8 mouse cellular contexts compared by ENCODE assay signal in genomic region chr16:17815411-17816402, GRCm38 (mm10). TPM values are rescaled to one million over a fixed set of nuclear protein-coding genes. Genes with fewer than 3 reads are reported as not detected.
DNase-seq lines count a peak whose midpoint lies in the region; ATAC-seq and TF ChIP-seq lines count a peak whose summit lies in the region.

No protein-coding gene starts in this region.

- H3K4me1 ChIP-seq in E14TG2a.4 (replicated peaks; ENCODE audit: low read depth, low read length), result peaks cover 11% of the 10 kb centered on the region
- H3K4me1 ChIP-seq in bone marrow, adult 2 months (ENCODE audit: control insufficient read depth, insufficient read depth, low read length), result no peaks in the 10 kb centered on the region
- peaks cover 12% of the 10 kb centered on the region; the same call in 1 of the 2 replicates for H3K4me1 ChIP-seq in embryonic facial prominence, embryonic 14.5 days (ENCODE audit: control insufficient read depth, insufficient read depth, low read length)
- peaks cover 2 to 10% of the 10 kb centered on the region in 2 experiments; a peak in 3 of 4 replicates for H3K4me1 ChIP-seq in heart, embryonic 14.5 days (ENCODE audit: control insufficient read depth in 2 of 2, insufficient read depth in 2 of 2, low read length in 2 of 2)
- peaks cover 7% of the 10 kb centered on the region; the same call in 1 of the 2 replicates for H3K4me1 ChIP-seq in kidney, postnatal 0 days (replicated peaks; ENCODE audit: insufficient read depth, low read length)
- peaks cover 16% of the 10 kb centered on the region for H3K4me1 ChIP-seq in neural tube, embryonic 13.5 days (replicated peaks)

- H3K27me3 ChIP-seq in E14TG2a.4 (ENCODE audit: insufficient read depth, low read length), result peaks cover 88% of the 10 kb centered on the region
- no peaks in the 10 kb centered on the region for H3K27me3 ChIP-seq in embryonic facial prominence, embryonic 14.5 days (replicated peaks; ENCODE audit: control insufficient read depth, insufficient read depth, low read length)
- H3K27me3 ChIP-seq in heart, embryonic 14.5 days (ENCODE audit: control insufficient read depth, insufficient read depth, low read length), result peaks cover 9% of the 10 kb centered on the region
- H3K27me3 ChIP-seq in kidney, postnatal 0 days (ENCODE audit: insufficient read depth, low read length), result peaks cover 4% of the 10 kb centered on the region; the same call in 1 of the 2 replicates
- peaks cover 45% of the 10 kb centered on the region for H3K27me3 ChIP-seq in neural tube, embryonic 13.5 days

- H3K36me3 ChIP-seq in E14TG2a.4 (ENCODE audit: insufficient read depth, low read length), result no peaks in the 10 kb centered on the region
- no peaks in the 10 kb centered on the region for H3K36me3 ChIP-seq in embryonic facial prominence, embryonic 14.5 days (ENCODE audit: control insufficient read depth, insufficient read depth, low read length)
- no peaks in the 10 kb centered on the region for H3K36me3 ChIP-seq in heart, embryonic 14.5 days (ENCODE audit: control insufficient read depth, insufficient read depth, low read length)
- H3K36me3 ChIP-seq in kidney, postnatal 0 days (ENCODE audit: insufficient read depth, low read length), result no peaks in the 10 kb centered on the region
- no peaks in the 10 kb centered on the region for H3K36me3 ChIP-seq in neural tube, embryonic 13.5 days

- peak overlapping the region; percentile 74 for H3K9ac ChIP-seq in embryonic facial prominence, embryonic 14.5 days (ENCODE audit: low read depth, low read length)
- H3K9ac ChIP-seq in heart, embryonic 14.5 days (ENCODE audit: low read length), result peak overlapping the region; percentile 70
- peak overlapping the region; percentile 51; the same call in 1 of the 2 replicates for H3K9ac ChIP-seq in kidney, postnatal 0 days (ENCODE audit: low read depth, low read length)
- H3K9ac ChIP-seq in neural tube, embryonic 13.5 days, result peak overlapping the region; percentile 76

- peak; percentile 22; the same call in 1 of the 2 replicates for TF ChIP-seq CTCF in E14TG2a.4 (conservative IDR thresholded peaks at IDR 0.05; ENCODE audit: low read length)
- peak; percentile 91 for TF ChIP-seq CTCF in bone marrow, adult 2 months (IDR thresholded peaks at IDR 0.05; ENCODE audit: control insufficient read depth, insufficient read depth, low read length)
- peak; percentile 86 for TF ChIP-seq CTCF in kidney, postnatal 0 days (IDR thresholded peaks at IDR 0.05; ENCODE audit: low read depth)

- no peak overlapping the region for H3K27ac ChIP-seq in bone marrow, adult 2 months (ENCODE audit: control insufficient read depth, insufficient read depth, low read depth, low read length, poor library complexity)
- H3K27ac ChIP-seq in embryonic facial prominence, embryonic 14.5 days (replicated peaks; ENCODE audit: low read depth, low read length), result peak overlapping the region; percentile 69
- H3K27ac ChIP-seq in heart, embryonic 14.5 days (replicated peaks in 1 of 2; ENCODE audit: control insufficient read depth in 1 of 2, insufficient read depth in 1 of 2, low read depth in 2 of 2, low read length in 2 of 2), result no peak overlapping the region
- no peak overlapping the region for H3K27ac ChIP-seq in kidney, postnatal 0 days
- H3K27ac ChIP-seq in neural tube, embryonic 13.5 days (replicated peaks), result peak overlapping the region; percentile 61

- TF ChIP-seq POLR2A in bone marrow, adult 2 months (IDR thresholded peaks at IDR 0.05; ENCODE audit: borderline replicate concordance, control insufficient read depth, low read depth, low read length), result no peak

- 5% methylated on average over 63 of the region's 63 CpGs for WGBS in bone marrow, adult 2 months
- WGBS in embryonic facial prominence, embryonic 14.5 days, result 3% methylated on average over 39 of the region's 63 CpGs
- WGBS in heart, embryonic 14.5 days, result 3% methylated on average over 59 of the region's 63 CpGs
- WGBS in kidney, postnatal 0 days, result 3% methylated on average over 54 of the region's 63 CpGs
- WGBS in neural tube, embryonic 13.5 days, result 1% methylated on average over 63 of the region's 63 CpGs

- H3K9me3 ChIP-seq in E14TG2a.4 (ENCODE audit: low read length), result no peaks in the 10 kb centered on the region
- no peaks in the 10 kb centered on the region for H3K9me3 ChIP-seq in embryonic facial prominence, embryonic 14.5 days (ENCODE audit: control insufficient read depth, low read length)
- H3K9me3 ChIP-seq in heart, embryonic 14.5 days (ENCODE audit: control insufficient read depth, low read length), result no peaks in the 10 kb centered on the region
- H3K9me3 ChIP-seq in kidney, postnatal 0 days (replicated peaks; ENCODE audit: low read length), result no peaks in the 10 kb centered on the region
- no peaks in the 10 kb centered on the region for H3K9me3 ChIP-seq in neural tube, embryonic 13.5 days

- peak; percentile 90 for ATAC-seq in embryonic facial prominence, embryonic 14.5 days (ENCODE audit: low read depth)
- ATAC-seq in heart, embryonic 14.5 days (ENCODE audit: insufficient number of reproducible peaks, insufficient read depth, low FRiP score, low read depth), result peak; percentile 57
- ATAC-seq in kidney, postnatal 0 days (replicated peaks; ENCODE audit: low FRiP score, low read depth), result peak; percentile 75
- ATAC-seq in neural tube, embryonic 13.5 days (ENCODE audit: low read depth), result peak; percentile 87

- peak; percentile 91 for DNase-seq in embryonic facial prominence, embryonic 14.5 days (ENCODE audit: low spot score)
- peak; percentile 68 for DNase-seq in kidney, postnatal 0 days (ENCODE audit: low spot score)
- DNase-seq in lung, adult 18-20 months, result peak; percentile 67 to 80
- DNase-seq in thymus, postnatal 10 days (ENCODE audit: low spot score in 2 of 2), result peak; percentile 58 to 74

- peak overlapping the region; percentile 76 for H3K4me3 ChIP-seq in E14TG2a.4 (replicated peaks; ENCODE audit: low read length)
- peak overlapping the region; percentile 17 for H3K4me3 ChIP-seq in bone marrow, adult 2 months (replicated peaks; ENCODE audit: control insufficient read depth, low read depth, low read length)
- H3K4me3 ChIP-seq in embryonic facial prominence, embryonic 14.5 days (ENCODE audit: low read depth, low read length), result peak overlapping the region; percentile 49
- peak overlapping the region; percentile 50 to 52 for H3K4me3 ChIP-seq in heart, embryonic 14.5 days (ENCODE audit: control insufficient read depth in 1 of 2, insufficient read depth in 1 of 2, low read depth in 1 of 2, low read length in 2 of 2)
- peak overlapping the region; percentile 31 for H3K4me3 ChIP-seq in kidney, postnatal 0 days (replicated peaks; ENCODE audit: low read depth, low read length)
- peak overlapping the region; percentile 48 for H3K4me3 ChIP-seq in neural tube, embryonic 13.5 days

- peak overlapping the region; percentile 71 for H3K4me2 ChIP-seq in embryonic facial prominence, embryonic 14.5 days (ENCODE audit: low read depth, low read length)
- peak overlapping the region; percentile 80 for H3K4me2 ChIP-seq in heart, embryonic 14.5 days (ENCODE audit: low read length)
- peak overlapping the region; percentile 64 for H3K4me2 ChIP-seq in kidney, postnatal 0 days (ENCODE audit: low read length)
- H3K4me2 ChIP-seq in neural tube, embryonic 13.5 days, result peak overlapping the region; percentile 74

RNA-seq across cellular contexts. Expression of gene B830017H08Rik, which starts 17.2 kb away (rescaled TPM):
- polyA plus RNA-seq in bone marrow, adult 2 months (2011; ENCODE audit: insufficient read depth, insufficient read length, low replicate concordance, missing spikeins), result not detected in 2 replicates
- 0.26 and 0.46 TPM in 2 replicates for polyA plus RNA-seq in embryonic facial prominence, embryonic 14.5 days (2014; fragmentation: Nextera tagmentation; extraction: Ambion mirVana)
- not detected in 2 replicates for polyA plus RNA-seq in heart, embryonic 14.5 days (2014; fragmentation: Nextera tagmentation; extraction: Ambion mirVana)
- polyA plus RNA-seq in kidney, postnatal 0 days (2015; fragmentation: Nextera tagmentation; extraction: Ambion mirVana), result 1.7 and 2.2 TPM in 2 replicates
- polyA plus RNA-seq in neural tube, embryonic 13.5 days (2015; fragmentation: Nextera tagmentation; extraction: Ambion mirVana), result 1.7 and 1.9 TPM in 2 replicates

RNA-seq across cellular contexts. Expression of gene Scarf2, which starts 18.6 kb away (rescaled TPM):
- polyA plus RNA-seq in bone marrow, adult 2 months (2011; ENCODE audit: insufficient read depth, insufficient read length, low replicate concordance, missing spikeins), result 2.5 and 5.7 TPM in 2 replicates
- 34.5 and 35.8 TPM in 2 replicates for polyA plus RNA-seq in embryonic facial prominence, embryonic 14.5 days (2014; fragmentation: Nextera tagmentation; extraction: Ambion mirVana)
- 7.9 and 11.1 TPM in 2 replicates for polyA plus RNA-seq in heart, embryonic 14.5 days (2014; fragmentation: Nextera tagmentation; extraction: Ambion mirVana)
- polyA plus RNA-seq in kidney, postnatal 0 days (2015; fragmentation: Nextera tagmentation; extraction: Ambion mirVana), result 12.2 and 18.7 TPM in 2 replicates
- polyA plus RNA-seq in neural tube, embryonic 13.5 days (2015; fragmentation: Nextera tagmentation; extraction: Ambion mirVana), result 3.4 and 3.7 TPM in 2 replicates

RNA-seq across cellular contexts. Expression of gene Car15, which starts 22.5 kb away (rescaled TPM):
- 7.3 and 23.5 TPM in 2 replicates for polyA plus RNA-seq in bone marrow, adult 2 months (2011; ENCODE audit: insufficient read depth, insufficient read length, low replicate concordance, missing spikeins)
- 2.4 and 3.0 TPM in 2 replicates for polyA plus RNA-seq in embryonic facial prominence, embryonic 14.5 days (2014; fragmentation: Nextera tagmentation; extraction: Ambion mirVana)
- polyA plus RNA-seq in heart, embryonic 14.5 days (2014; fragmentation: Nextera tagmentation; extraction: Ambion mirVana), result 1.0 and 1.3 TPM in 2 replicates
- 131 and 147 TPM in 2 replicates for polyA plus RNA-seq in kidney, postnatal 0 days (2015; fragmentation: Nextera tagmentation; extraction: Ambion mirVana)
- 3.2 and 5.8 TPM in 2 replicates for polyA plus RNA-seq in neural tube, embryonic 13.5 days (2015; fragmentation: Nextera tagmentation; extraction: Ambion mirVana)

RNA-seq across cellular contexts. Expression of gene Klhl22, which starts 56.3 kb away (rescaled TPM):
- polyA plus RNA-seq in bone marrow, adult 2 months (2011; ENCODE audit: insufficient read depth, insufficient read length, low replicate concordance, missing spikeins), result 5.7 and 7.8 TPM in 2 replicates
- 77.1 and 90.9 TPM in 2 replicates for polyA plus RNA-seq in embryonic facial prominence, embryonic 14.5 days (2014; fragmentation: Nextera tagmentation; extraction: Ambion mirVana)
- polyA plus RNA-seq in heart, embryonic 14.5 days (2014; fragmentation: Nextera tagmentation; extraction: Ambion mirVana), result 42.0 and 43.6 TPM in 2 replicates
- 39.3 and 42.8 TPM in 2 replicates for polyA plus RNA-seq in kidney, postnatal 0 days (2015; fragmentation: Nextera tagmentation; extraction: Ambion mirVana)
- polyA plus RNA-seq in neural tube, embryonic 13.5 days (2015; fragmentation: Nextera tagmentation; extraction: Ambion mirVana), result 76.2 and 77.1 TPM in 2 replicates

Comparison
In these comparisons a context has a peak if more than half of its experiments do, and no peak if none do; other contexts are left out.
1. H3K4me3 ChIP-seq: peak in every context shown above with its lines; median percentile 76 in E14TG2a.4; 51 in heart, embryonic 14.5 days; 49 in embryonic facial prominence, embryonic 14.5 days; 48 in neural tube, embryonic 13.5 days; 31 in kidney, postnatal 0 days; 17 in bone marrow, adult 2 months.
2. CTCF ChIP-seq: peak in every context shown above with its lines; median percentile 91 in bone marrow, adult 2 months; 86 in kidney, postnatal 0 days; 22 in E14TG2a.4.
3. H3K27ac ChIP-seq: peak in embryonic facial prominence, embryonic 14.5 days (single experiment) and neural tube, embryonic 13.5 days (single experiment); none in bone marrow, adult 2 months (single experiment), heart, embryonic 14.5 days (0 of 2) and kidney, postnatal 0 days (single experiment).
4. Peak in every context shown above with its lines, with median percentiles within 50 percentile points of each other: ATAC-seq, DNase-seq, H3K4me2 ChIP-seq and H3K9ac ChIP-seq.